Mouse (Mus musculus) bone marrow, adult 2 months (tissue): ENCODE data around the gene Inhbc.

ENCODE experiments used
- CTCF ChIP-seq: fragments of 200-500 bp; IDR thresholded peaks from 2 replicates; pipeline ENCODE4 v1.5.1; 2011; ENCODE audit warnings: low read length, control low read depth; ENCODE audit not compliant: control insufficient read depth, insufficient read depth
- POLR2A ChIP-seq: fragments of 200-500 bp; IDR thresholded peaks from 2 replicates; pipeline ENCODE4 v1.6.1; 2011; ENCODE audit warnings: low read depth, mild to moderate bottlenecking, control low read depth, low read length, borderline replicate concordance; ENCODE audit not compliant: control insufficient read depth

DNA sequence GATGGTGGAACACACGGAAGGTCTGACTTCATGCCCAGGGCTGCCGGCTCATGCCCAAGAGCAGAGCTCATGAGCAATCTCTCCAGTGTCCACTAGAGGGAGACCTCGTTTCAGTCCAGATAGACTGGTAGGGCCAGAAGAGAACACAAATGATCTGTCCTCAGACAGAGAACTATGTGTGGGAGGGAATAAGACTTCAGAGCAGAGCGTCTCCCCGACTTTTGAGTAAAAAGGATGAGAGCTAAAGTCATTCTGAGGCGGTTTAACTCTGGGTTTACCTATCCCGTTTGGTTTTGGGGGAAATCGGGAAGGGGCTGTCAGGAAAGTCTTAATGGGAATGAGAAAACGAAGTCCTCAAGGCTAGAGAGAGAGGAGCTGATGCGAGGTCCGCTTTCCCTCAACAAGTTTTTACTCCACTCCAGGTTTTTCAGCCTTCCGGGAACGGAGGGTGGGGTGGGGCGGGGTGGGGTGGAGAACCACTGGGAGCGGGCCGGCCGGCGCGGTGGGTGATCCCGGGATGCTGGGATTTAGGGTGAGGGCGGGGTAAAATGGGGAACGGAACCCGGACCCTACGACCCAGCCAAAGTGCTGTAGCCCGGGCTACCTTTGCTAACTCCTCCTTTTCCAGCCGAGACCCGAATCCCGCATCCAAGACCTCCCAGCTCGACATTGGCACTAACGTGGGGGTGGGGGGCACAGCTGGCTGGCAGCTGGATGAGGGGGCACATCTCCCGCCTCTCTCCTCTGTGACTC lies 31.1 kb downstream of the Inhbc start:
- TF ChIP-seq POLR2A (no peak), CTCF (peak; percentile 85)
